Mouse (Mus musculus) intestine, postnatal 0 days (tissue): ENCODE measurements around the gene D7Ertd443e. TPM values are rescaled to one million over a fixed set of nuclear protein-coding genes. Genes with fewer than 3 reads are reported as not detected.
A peak's percentile ranks its signal among the peaks of the same experiment; 100 is the strongest.

Experiments
- ATAC-seq: fragments of 200-750 bp; cut with Nextera tagmentation; 2 replicates; pipeline ENCODE4 v1.8.0; 2017; ENCODE audit warnings: mild to moderate bottlenecking, moderate TSS enrichment, moderate library complexity
- H3K27ac ChIP-seq: fragments of 300-500 bp; sonication (generic); 2 replicates; pipeline ENCODE4 v1.5.1; 2014; ENCODE audit warnings: mild to moderate bottlenecking, low read depth, low read length, moderate library complexity
- H3K27me3 ChIP-seq: fragments of 300-500 bp; sonication (generic); replicated peaks from 2 replicates; pipeline ENCODE4 v1.6.1; 2014; ENCODE audit warnings: low read length, mixed read lengths; ENCODE audit not compliant: control insufficient read depth, insufficient read depth
- H3K36me3 ChIP-seq: fragments of 300-500 bp; sonication (generic); 2 replicates; pipeline ENCODE4 v1.6.1; 2014; ENCODE audit warnings: mild to moderate bottlenecking, moderate library complexity; ENCODE audit not compliant: control insufficient read depth, insufficient read depth
- H3K4me1 ChIP-seq: fragments of 300-500 bp; sonication (generic); replicated peaks from 2 replicates; pipeline ENCODE4 v1.6.1; 2014; ENCODE audit warnings: antibody characterized with exemption, low read length, mixed read lengths; ENCODE audit not compliant: control insufficient read depth, insufficient read depth
- H3K4me2 ChIP-seq: fragments of 300-500 bp; sonication (generic); replicated peaks from 2 replicates; pipeline ENCODE4 v1.6.1; 2014; ENCODE audit warnings: low read depth, mild to moderate bottlenecking, moderate library complexity
- H3K4me3 ChIP-seq: fragments of 300-500 bp; sonication (generic); 2 replicates; pipeline ENCODE4 v1.5.1; 2014; ENCODE audit warnings: low read depth, low read length
- H3K9ac ChIP-seq: fragments of 300-500 bp; sonication (generic); 2 replicates; pipeline ENCODE4 v1.6.1; 2014; ENCODE audit warnings: mild to moderate bottlenecking, low read depth, low read length
- H3K9me3 ChIP-seq: fragments of 300-500 bp; sonication (generic); 2 replicates; pipeline ENCODE4 v1.6.1; 2016; ENCODE audit warnings: mixed run types; ENCODE audit not compliant: control insufficient read depth
- CTCF ChIP-seq: sonication (generic); IDR thresholded peaks from 2 replicates; pipeline ENCODE4 v1.5.1; 2016; ENCODE audit warnings: low read depth, mild to moderate bottlenecking, control low read depth, antibody characterized with exemption, moderate library complexity
- WGBS: fragments of 180-500 bp; shearing (Covaris S2); extraction: QIAGEN DNeasy Blood & Tissue Kit; methylation state at CpG from one replicate; pipeline ENCODE4 v1.1.7; 2014; 5-methylcytosine and 5-hydroxymethylcytosine counted together
- polyA plus RNA-seq: library from polyadenylated mRNA; unstranded; fragments of >200 nt; fragmentation: Nextera tagmentation; extraction: Ambion mirVana; gene quantifications from 2 replicates; pipeline ENCODE4 v1.2.1, GENCODE M21; 2015

Gene D7Ertd443e
- polyA plus RNA-seq: 0.14 TPM in 1 of 2 replicates, not detected in the other

GRCm38 (mm10) chr7:134385561-134385960 lies at the start of gene D7Ertd443e:
Gene D7Ertd443e, minus strand, starts transcription at chr7:134385661.
- no peak for TF ChIP-seq CTCF
- no peak within 1 kb of the TSS for H3K4me2 ChIP-seq
- 0 out of 2 replicates have a peak, but pooled peaks cover 3% of the 10 kb centered on the region for H3K4me1 ChIP-seq
- peaks cover 9% of the 10 kb centered on the region; the same call in 1 of the 2 replicates for H3K27me3 ChIP-seq
- no peak for ATAC-seq
- 92% methylated on average over 5 of the region's 5 CpGs for WGBS
- H3K36me3 ChIP-seq: no peaks in the 10 kb centered on the region
- H3K27ac ChIP-seq: no peak within 1 kb of the TSS
- H3K9ac ChIP-seq: no peak within 1 kb of the TSS
- H3K4me3 ChIP-seq: no peak within 1 kb of the TSS
- H3K9me3 ChIP-seq: no peaks in the 10 kb centered on the region

- H3K9me3 ChIP-seq: no peaks in the 10 kb centered on the region
- no peaks in the 10 kb centered on the region for H3K36me3 ChIP-seq
- ATAC-seq: no peak
- H3K4me2 ChIP-seq: no peak overlapping the region
- no peak overlapping the region for H3K9ac ChIP-seq
- no peak overlapping the region for H3K4me3 ChIP-seq
- H3K27ac ChIP-seq: no peak overlapping the region
- H3K4me1 ChIP-seq: no peaks in the 10 kb centered on the region
- WGBS: 68% methylated on average over 3 of the region's 3 CpGs
- TF ChIP-seq CTCF: no peak
- no peaks in the 10 kb centered on the region for H3K27me3 ChIP-seq
Observed at GRCm38 (mm10) chr7:134431681-134432080, 46.2 kb upstream of the D7Ertd443e start.

- ATAC-seq: no peak
Observed at GRCm38 (mm10) chr7:134428676-134429075, 43.2 kb upstream of the D7Ertd443e start.

GRCm38 (mm10) chr7:134415014-134415413 lies 29.6 kb upstream of the D7Ertd443e start:
- TF ChIP-seq CTCF: no peak
- Histone ChIP-seq H3K4me3 (no peak overlapping the region), H3K27ac (no peak overlapping the region), H3K36me3 (no peaks in the 10 kb centered on the region), H3K9me3 (no peaks in the 10 kb centered on the region), H3K4me1 (no peaks in the 10 kb centered on the region), H3K9ac (no peak overlapping the region), H3K27me3 (0 out of 2 replicates have a peak, but pooled peaks cover 2% of the 10 kb centered on the region), H3K4me2 (no peak overlapping the region)
- WGBS: 92% methylated on average over 9 of the region's 9 CpGs
- no peak for ATAC-seq

More at GRCm38 (mm10) chr7:134428676-134429075, 43.2 kb upstream of the D7Ertd443e start:
- Histone ChIP-seq H3K36me3 (no peaks in the 10 kb centered on the region), H3K4me1 (no peaks in the 10 kb centered on the region), H3K27me3 (no peaks in the 10 kb centered on the region), H3K9me3 (no peaks in the 10 kb centered on the region), H3K4me2 (no peak overlapping the region), H3K27ac (no peak overlapping the region), H3K4me3 (no peak overlapping the region), H3K9ac (no peak overlapping the region)
- no peak for TF ChIP-seq CTCF
- 83% methylated on average over 2 of the region's 2 CpGs for WGBS

GRCm38 (mm10) chr7:134414005-134414690 lies 28.7 kb upstream of the D7Ertd443e start:
- peak; percentile 81 for TF ChIP-seq CTCF

GRCm38 (mm10) chr7:134408641-134409040 lies 23.2 kb upstream of the D7Ertd443e start:
- no peak for TF ChIP-seq CTCF
- WGBS: 89% methylated on average over 13 of the region's 13 CpGs
- H3K4me2 ChIP-seq: no peak overlapping the region

More at GRCm38 (mm10) chr7:134414005-134414690, 28.7 kb upstream of the D7Ertd443e start:
- 0 out of 2 replicates have a peak, but pooled peaks cover 2% of the 10 kb centered on the region for H3K27me3 ChIP-seq
- H3K36me3 ChIP-seq: no peaks in the 10 kb centered on the region
- H3K4me2 ChIP-seq: no peak overlapping the region
- WGBS: 30% methylated on average over 14 of the region's 14 CpGs
- no peaks in the 10 kb centered on the region for H3K4me1 ChIP-seq
- H3K27ac ChIP-seq: no peak overlapping the region
- H3K9me3 ChIP-seq: no peaks in the 10 kb centered on the region
- H3K9ac ChIP-seq: no peak overlapping the region
- no peak overlapping the region for H3K4me3 ChIP-seq
- ATAC-seq: no peak

More at GRCm38 (mm10) chr7:134408641-134409040, 23.2 kb upstream of the D7Ertd443e start:
- no peak overlapping the region for H3K4me3 ChIP-seq
- H3K27me3 ChIP-seq: no peaks in the 10 kb centered on the region
- H3K27ac ChIP-seq: no peak overlapping the region
- H3K9ac ChIP-seq: no peak overlapping the region
- H3K9me3 ChIP-seq: no peaks in the 10 kb centered on the region
- no peaks in the 10 kb centered on the region for H3K4me1 ChIP-seq
- no peaks in the 10 kb centered on the region for H3K36me3 ChIP-seq
- ATAC-seq: no peak
